Mouse (Mus musculus) G1E (cell line): ENCODE measurements at regions not wholly inside any gene's neighbourhood (a gene's known extent, or its start where the extent isn't known, plus 50 kb on each side); places are given as distances from the start of the nearest gene placed in this dataset.

Experiments
- ATAC-seq: 2 replicates; pipeline ENCODE4 v1.8.0; 2016; ENCODE audit warnings: mild to moderate bottlenecking; ENCODE audit not compliant: insufficient number of reproducible peaks, poor library complexity, low FRiP score, severe bottlenecking; ENCODE audit errors: extremely low read depth
- DNase-seq: peaks from one replicate; pipeline ENCODE4 v3.0.0; 2012; ENCODE audit warnings: low spot score
- H3K27me3 ChIP-seq: 2 replicates; pipeline ENCODE4 v1.6.1; 2012; ENCODE audit warnings: mild to moderate bottlenecking, low read length, inconsistent platforms; ENCODE audit not compliant: insufficient read depth
- H3K36me3 ChIP-seq: replicated peaks from 2 replicates; pipeline ENCODE3; 2012; ENCODE audit warnings: mild to moderate bottlenecking, inconsistent platforms
- H3K4me1 ChIP-seq: 2 replicates; pipeline ENCODE4 v1.6.1; 2012; ENCODE audit warnings: low read depth, low read length, inconsistent platforms, mixed read lengths; ENCODE audit not compliant: insufficient read depth
- H3K4me3 ChIP-seq: 2 replicates; pipeline ENCODE4 v1.5.1; 2012; ENCODE audit warnings: low read depth, mild to moderate bottlenecking, inconsistent platforms, low read length, moderate library complexity, mixed read lengths
- H3K9me3 ChIP-seq: replicated peaks from 2 replicates; pipeline ENCODE4 v1.6.1; 2012; ENCODE audit warnings: inconsistent platforms
- CTCF ChIP-seq: IDR thresholded peaks from 2 replicates; pipeline ENCODE4 v1.5.1; 2012; ENCODE audit warnings: low read depth, low read length, inconsistent platforms, mixed read lengths
- GATA1 ChIP-seq: IDR thresholded peaks from 2 replicates; pipeline ENCODE4 v1.6.1; 2012; ENCODE audit warnings: borderline replicate concordance, low read length, inconsistent platforms, mixed read lengths
- GATA2 ChIP-seq: IDR thresholded peaks from 2 replicates; pipeline ENCODE4 v1.6.1; 2012; ENCODE audit warnings: low read depth, low read length, inconsistent platforms, borderline replicate concordance
- POLR2AphosphoS5 ChIP-seq: IDR thresholded peaks from 2 replicates; pipeline ENCODE4 v1.6.1; 2012; ENCODE audit warnings: low read depth, low read length, inconsistent platforms; ENCODE audit not compliant: insufficient replicate concordance
- TAL1 ChIP-seq: conservative IDR thresholded peaks from 2 replicates; pipeline ENCODE4 v1.6.1; 2012; ENCODE audit warnings: low read depth, low read length, inconsistent platforms, mixed read lengths

DNA sequence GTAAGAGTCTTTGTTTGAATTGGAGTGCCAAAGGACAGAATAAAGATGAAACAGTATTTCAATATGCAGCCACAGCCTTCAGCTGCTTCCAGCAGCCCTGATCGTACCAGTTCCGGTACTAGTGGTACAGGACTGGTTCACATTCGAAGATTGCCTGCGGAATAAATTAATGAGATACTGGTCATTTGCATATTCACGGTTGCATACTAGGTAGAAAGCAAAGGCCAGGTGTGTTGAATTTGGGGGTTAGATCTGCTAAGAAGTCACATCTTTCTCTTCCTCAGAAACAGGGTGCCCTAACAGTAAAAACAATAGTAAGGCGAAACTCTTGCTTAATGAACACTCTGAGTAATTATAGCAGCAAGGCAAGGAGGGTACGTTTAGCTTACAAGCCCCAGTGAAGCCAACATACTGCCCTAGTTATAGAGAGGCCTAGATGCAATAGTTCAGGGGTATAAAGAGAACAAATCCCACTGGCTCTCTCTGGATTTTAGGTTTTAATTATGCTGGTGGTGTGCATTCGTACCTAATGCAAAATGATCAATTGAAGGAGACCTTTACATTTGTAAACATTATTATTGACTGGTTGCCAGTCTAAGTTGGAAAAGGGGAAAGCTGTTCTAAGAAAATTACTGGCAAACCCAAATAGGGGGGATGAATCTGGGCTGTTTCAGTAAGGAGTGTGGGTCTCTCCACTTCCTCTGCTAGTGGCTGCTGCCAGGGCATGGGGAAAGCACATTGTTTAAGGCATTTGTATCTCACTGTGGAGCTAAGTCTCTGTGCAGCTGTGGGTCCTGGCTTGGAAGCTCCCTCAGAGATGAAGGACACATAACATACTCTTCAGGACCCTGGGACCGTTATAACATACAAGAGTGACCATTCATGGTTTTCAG lies 435.3 kb upstream of the Pou3f3 start:
- no peak for DNase-seq
- no peak for ATAC-seq
- TF ChIP-seq POLR2AphosphoS5 (no peak), CTCF (no peak), GATA2 (no peak), GATA1 (no peak)
- Histone ChIP-seq H3K4me1 (no peaks in the 10 kb centered on the region), H3K27me3 (no peaks in the 10 kb centered on the region), H3K36me3 (no peaks in the 10 kb centered on the region), H3K9me3 (peaks cover 32% of the 10 kb centered on the region), H3K4me3 (no peak overlapping the region)

DNA sequence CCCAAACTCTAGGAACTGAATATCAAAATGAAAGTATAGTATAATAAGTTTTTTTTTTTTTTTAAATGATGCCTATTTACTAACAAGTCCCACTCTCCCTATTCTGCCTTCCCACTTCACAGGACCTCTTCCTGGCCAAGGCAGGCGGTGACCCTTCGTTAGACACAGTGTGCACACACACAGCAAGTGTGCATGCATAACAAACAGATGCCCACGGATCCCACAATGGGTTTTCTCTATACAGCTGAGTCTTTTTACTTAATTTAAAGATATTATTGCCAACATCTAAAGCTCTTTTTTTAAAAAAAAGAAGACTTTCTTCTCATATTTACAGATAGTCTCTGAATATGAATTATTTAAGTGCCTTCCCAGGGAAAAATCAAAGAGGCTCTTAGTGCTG lies 434.5 kb upstream of the Pou3f3 start:
- DNase-seq, result no peak
- no peaks in the 10 kb centered on the region for H3K4me1 ChIP-seq

DNA sequence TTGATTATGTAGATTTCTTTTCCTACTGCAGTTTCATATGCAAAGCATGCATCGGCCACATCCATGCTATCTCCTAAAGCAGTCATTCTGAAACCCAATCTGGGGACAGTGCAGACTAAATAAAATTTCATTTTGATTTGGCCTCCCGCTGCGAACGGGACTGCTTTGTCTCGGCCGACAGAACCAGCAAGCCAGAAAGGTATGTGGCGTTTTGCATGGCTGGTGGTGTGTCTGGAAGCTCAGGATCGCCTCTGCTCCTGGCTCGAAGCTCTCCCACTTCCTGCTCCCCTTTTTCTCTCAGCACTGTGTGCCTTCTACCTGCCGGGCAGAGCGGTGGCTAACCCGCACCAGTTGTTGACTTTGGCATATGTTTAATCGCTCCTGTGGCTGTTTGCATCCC lies 433.8 kb upstream of the Pou3f3 start:
- peaks cover 40% of the 10 kb centered on the region for H3K9me3 ChIP-seq
- H3K4me3 ChIP-seq, result no peak overlapping the region
- H3K4me1 ChIP-seq, result no peaks in the 10 kb centered on the region
- H3K27me3 ChIP-seq, result no peaks in the 10 kb centered on the region
- TF ChIP-seq GATA1 (no peak), GATA2 (no peak), TAL1 (no peak)
- ATAC-seq, result no peak
- DNase-seq, result no peak
- H3K36me3 ChIP-seq, result no peaks in the 10 kb centered on the region

More for the DNA sequence above, 434.5 kb upstream of the Pou3f3 start:
- H3K9me3 ChIP-seq, result peaks cover 37% of the 10 kb centered on the region
- TF ChIP-seq CTCF, result no peak
- no peak for TF ChIP-seq GATA1
- no peak for TF ChIP-seq POLR2AphosphoS5
- no peak for TF ChIP-seq TAL1
- no peak for TF ChIP-seq GATA2
- H3K36me3 ChIP-seq, result no peaks in the 10 kb centered on the region
- H3K4me3 ChIP-seq, result no peak overlapping the region
- ATAC-seq, result no peak
- no peaks in the 10 kb centered on the region for H3K27me3 ChIP-seq

DNA sequence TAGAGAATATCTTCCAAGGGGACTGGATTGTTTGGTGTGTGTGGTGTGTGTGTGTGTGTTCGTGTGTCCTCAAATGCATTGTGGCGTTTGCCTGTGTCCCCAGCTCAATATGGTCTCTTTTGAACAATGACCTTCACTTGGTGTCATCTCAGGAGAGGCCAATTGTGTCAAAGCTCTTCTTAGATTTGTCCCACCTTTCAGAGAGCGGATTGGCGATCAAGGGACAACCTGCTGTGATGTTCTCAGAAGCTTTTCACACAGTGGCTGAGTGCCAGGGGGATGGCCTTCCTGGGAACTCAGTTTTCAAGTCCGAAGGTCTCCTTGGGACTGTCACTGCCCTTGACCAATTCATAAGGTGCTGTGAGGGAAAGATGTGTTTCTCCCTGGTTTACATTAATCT lies 433.0 kb upstream of the Pou3f3 start:
- no peak for DNase-seq
- Histone ChIP-seq H3K9me3 (peaks cover 40% of the 10 kb centered on the region), H3K27me3 (no peaks in the 10 kb centered on the region), H3K4me1 (no peaks in the 10 kb centered on the region), H3K4me3 (no peak overlapping the region), H3K36me3 (no peaks in the 10 kb centered on the region)
- no peak for ATAC-seq
- no peak for TF ChIP-seq POLR2AphosphoS5
- TF ChIP-seq CTCF, result no peak
- no peak for TF ChIP-seq TAL1
- no peak for TF ChIP-seq GATA2

DNA sequence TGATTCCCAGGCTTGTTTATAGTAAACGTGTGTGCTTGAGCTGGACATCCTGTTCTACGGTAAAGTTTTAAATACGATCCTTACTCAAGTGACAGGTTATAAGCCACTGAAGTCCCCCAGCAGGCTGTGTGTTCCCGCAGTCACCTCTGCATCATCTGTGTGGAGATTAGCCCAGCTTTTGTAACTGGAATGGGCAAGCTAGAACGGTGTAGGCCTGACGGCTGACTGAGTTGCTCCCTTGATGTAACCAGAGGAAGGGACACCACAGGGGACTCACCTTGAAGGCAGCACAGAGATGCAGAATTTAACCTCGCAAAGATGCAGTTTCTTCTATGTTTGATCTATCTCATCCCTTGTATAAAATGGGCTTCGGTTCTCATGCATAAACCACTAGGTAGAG lies 418.4 kb upstream of the Pou3f3 start:
- Histone ChIP-seq H3K27me3 (no peaks in the 10 kb centered on the region), H3K4me1 (no peaks in the 10 kb centered on the region), H3K4me3 (no peak overlapping the region), H3K36me3 (no peaks in the 10 kb centered on the region), H3K9me3 (peaks cover 37% of the 10 kb centered on the region)
- TF ChIP-seq POLR2AphosphoS5, result no peak
- no peak for TF ChIP-seq CTCF
- TF ChIP-seq GATA1, result no peak
- no peak for TF ChIP-seq GATA2
- TF ChIP-seq TAL1, result no peak
- no peak for ATAC-seq
- no peak for DNase-seq

DNA sequence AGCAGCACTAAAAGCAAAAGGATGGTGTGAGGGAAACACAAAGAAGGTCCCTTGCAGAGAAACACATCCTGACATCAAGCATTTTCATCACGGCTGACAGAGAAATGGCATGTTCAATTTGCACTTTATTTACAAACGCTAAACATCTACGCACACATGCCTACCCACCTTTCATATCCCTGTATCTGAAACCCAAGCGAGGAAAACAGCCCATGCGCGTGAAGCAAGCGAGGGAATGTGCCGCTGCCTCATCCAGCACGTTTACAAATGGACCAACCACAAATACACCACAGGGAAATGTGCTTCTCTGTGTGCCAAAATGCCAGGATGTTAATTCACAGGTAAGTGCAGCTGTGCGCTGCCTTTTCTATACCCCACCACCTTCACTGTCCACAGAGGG lies 399.7 kb upstream of the Pou3f3 start:
- ATAC-seq, result no peak
- no peak for TF ChIP-seq POLR2AphosphoS5
- no peak for TF ChIP-seq GATA1
- TF ChIP-seq CTCF, result no peak
- H3K4me3 ChIP-seq, result no peak overlapping the region
- no peaks in the 10 kb centered on the region for H3K27me3 ChIP-seq
- H3K36me3 ChIP-seq, result no peaks in the 10 kb centered on the region
- no peaks in the 10 kb centered on the region for H3K4me1 ChIP-seq
- peaks cover 31% of the 10 kb centered on the region for H3K9me3 ChIP-seq
- no peak for DNase-seq

DNA sequence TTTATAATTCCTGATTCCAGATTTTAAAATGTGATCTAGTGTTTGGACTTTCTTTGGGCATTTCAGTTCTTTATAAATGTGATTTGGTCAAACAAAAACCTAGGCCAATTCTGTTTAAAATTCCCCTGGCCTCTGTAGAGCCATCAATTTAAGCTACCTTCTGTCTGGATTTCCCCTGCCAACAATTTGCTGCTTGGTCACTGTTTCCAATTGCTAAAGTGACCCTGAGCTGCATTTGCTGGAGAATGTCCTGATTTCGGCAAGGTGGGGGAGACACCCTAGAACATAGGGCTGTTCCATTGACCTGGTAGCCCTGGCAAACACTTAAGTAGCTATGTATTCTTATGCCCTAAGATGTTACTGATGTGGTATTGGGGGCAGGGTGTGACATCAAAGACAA lies 386.3 kb upstream of the Pou3f3 start:
- ATAC-seq, result no peak
- H3K4me3 ChIP-seq, result no peak overlapping the region
- peaks cover 30% of the 10 kb centered on the region for H3K9me3 ChIP-seq
- TF ChIP-seq POLR2AphosphoS5 (no peak), CTCF (no peak), TAL1 (no peak)
- no peaks in the 10 kb centered on the region for H3K4me1 ChIP-seq
- DNase-seq, result no peak
- H3K27me3 ChIP-seq, result no peaks in the 10 kb centered on the region
- H3K36me3 ChIP-seq, result no peaks in the 10 kb centered on the region
